Mouse (Mus musculus): ENCODE results near the gene Itgb5. TPM values are rescaled to one million over a fixed set of nuclear protein-coding genes. Genes with fewer than 3 reads are reported as not detected.

Itgb5 gene
- polyA plus RNA-seq, 1 experiment: 59.7 TPM

GRCm38 (mm10) chr16:33829842-33830511 is 512 bp downstream of the Itgb5 start:
- no peak for TF ChIP-seq EP300 (IDR thresholded peaks at IDR 0.05; ENCODE audit: insufficient read depth, low read depth, low read length)
- no peak for TF ChIP-seq CTCF (IDR thresholded peaks at IDR 0.05; ENCODE audit: low read depth, low read length)
- TF ChIP-seq POLR2A (IDR thresholded peaks at IDR 0.05; ENCODE audit: insufficient read depth, low read length): no peak
- Histone ChIP-seq H3K9ac (ENCODE audit: low read depth, poor library complexity, severe bottlenecking) (peak overlapping the region; percentile 94), H3K27ac (ENCODE audit: insufficient read depth, low read length) (no peak overlapping the region), H3K27me3 (ENCODE audit: control insufficient read depth, insufficient read depth, low read length, poor library complexity, severe bottlenecking) (no peaks in the 10 kb centered on the region), H3K4me3 (ENCODE audit: low read depth, low read length) (peak overlapping the region; percentile 92), H3K4me1 (ENCODE audit: control insufficient read depth, insufficient read depth, low read length) (peaks cover 3% of the 10 kb centered on the region), H3K9me3 (replicated peaks; ENCODE audit: control insufficient read depth, insufficient read depth, low read length, poor library complexity, severe bottlenecking) (no peaks in the 10 kb centered on the region), H3K36me3 (ENCODE audit: control insufficient read depth, insufficient read depth, low read length, poor library complexity, severe bottlenecking) (no peaks in the 10 kb centered on the region)

GRCm38 (mm10) chr16:33830512-33831105 is 1.1 kb downstream of the Itgb5 start:
- no peaks in the 10 kb centered on the region for H3K27me3 ChIP-seq (ENCODE audit: control insufficient read depth, insufficient read depth, low read length, poor library complexity, severe bottlenecking)
- H3K9me3 ChIP-seq (replicated peaks; ENCODE audit: control insufficient read depth, insufficient read depth, low read length, poor library complexity, severe bottlenecking): no peaks in the 10 kb centered on the region
- TF ChIP-seq POLR2A (IDR thresholded peaks at IDR 0.05; ENCODE audit: insufficient read depth, low read length) (no peak), CTCF (IDR thresholded peaks at IDR 0.05; ENCODE audit: low read depth, low read length) (no peak), EP300 (IDR thresholded peaks at IDR 0.05; ENCODE audit: insufficient read depth, low read depth, low read length) (no peak)
- peak overlapping the region; percentile 92 for H3K4me3 ChIP-seq (ENCODE audit: low read depth, low read length)
- H3K9ac ChIP-seq (ENCODE audit: low read depth, poor library complexity, severe bottlenecking): peak overlapping the region; percentile 94
- peaks cover 3% of the 10 kb centered on the region for H3K4me1 ChIP-seq (ENCODE audit: control insufficient read depth, insufficient read depth, low read length)
- H3K27ac ChIP-seq (ENCODE audit: insufficient read depth, low read length): no peak overlapping the region
- H3K36me3 ChIP-seq (ENCODE audit: control insufficient read depth, insufficient read depth, low read length, poor library complexity, severe bottlenecking): no peaks in the 10 kb centered on the region

GRCm38 (mm10) chr16:33832057-33832456 is 2.6 kb downstream of the Itgb5 start:
- Histone ChIP-seq H3K9me3 (replicated peaks; ENCODE audit: control insufficient read depth, insufficient read depth, low read length, poor library complexity, severe bottlenecking) (no peaks in the 10 kb centered on the region), H3K4me3 (ENCODE audit: low read depth, low read length) (no peak overlapping the region), H3K9ac (ENCODE audit: low read depth, poor library complexity, severe bottlenecking) (no peak overlapping the region), H3K36me3 (ENCODE audit: control insufficient read depth, insufficient read depth, low read length, poor library complexity, severe bottlenecking) (no peaks in the 10 kb centered on the region), H3K27ac (ENCODE audit: insufficient read depth, low read length) (peak overlapping the region; percentile 90), H3K27me3 (ENCODE audit: control insufficient read depth, insufficient read depth, low read length, poor library complexity, severe bottlenecking) (no peaks in the 10 kb centered on the region), H3K4me1 (ENCODE audit: control insufficient read depth, insufficient read depth, low read length) (peaks cover 3% of the 10 kb centered on the region)
- no peak for TF ChIP-seq POLR2A (IDR thresholded peaks at IDR 0.05; ENCODE audit: insufficient read depth, low read length)
- TF ChIP-seq EP300 (IDR thresholded peaks at IDR 0.05; ENCODE audit: insufficient read depth, low read depth, low read length): no peak
- no peak for TF ChIP-seq CTCF (IDR thresholded peaks at IDR 0.05; ENCODE audit: low read depth, low read length)

GRCm38 (mm10) chr16:33832728-33833428 is 3.4 kb downstream of the Itgb5 start:
- TF ChIP-seq POLR2A (IDR thresholded peaks at IDR 0.05; ENCODE audit: insufficient read depth, low read length): no peak
- TF ChIP-seq EP300 (IDR thresholded peaks at IDR 0.05; ENCODE audit: insufficient read depth, low read depth, low read length): no peak
- TF ChIP-seq CTCF (IDR thresholded peaks at IDR 0.05; ENCODE audit: low read depth, low read length): no peak
- Histone ChIP-seq H3K4me1 (ENCODE audit: control insufficient read depth, insufficient read depth, low read length) (peaks cover 6% of the 10 kb centered on the region), H3K4me3 (ENCODE audit: low read depth, low read length) (peak overlapping the region; percentile 34; the same call in 1 of the 2 replicates), H3K9ac (ENCODE audit: low read depth, poor library complexity, severe bottlenecking) (peak overlapping the region; percentile 21), H3K9me3 (replicated peaks; ENCODE audit: control insufficient read depth, insufficient read depth, low read length, poor library complexity, severe bottlenecking) (no peaks in the 10 kb centered on the region), H3K27ac (ENCODE audit: insufficient read depth, low read length) (peak overlapping the region; percentile 90), H3K36me3 (ENCODE audit: control insufficient read depth, insufficient read depth, low read length, poor library complexity, severe bottlenecking) (no peaks in the 10 kb centered on the region), H3K27me3 (ENCODE audit: control insufficient read depth, insufficient read depth, low read length, poor library complexity, severe bottlenecking) (no peaks in the 10 kb centered on the region)

GRCm38 (mm10) chr16:33833429-33833753 is 3.9 kb downstream of the Itgb5 start:
- H3K4me3 ChIP-seq (ENCODE audit: low read depth, low read length): no peak overlapping the region
- H3K27me3 ChIP-seq (ENCODE audit: control insufficient read depth, insufficient read depth, low read length, poor library complexity, severe bottlenecking): no peaks in the 10 kb centered on the region
- TF ChIP-seq EP300 (IDR thresholded peaks at IDR 0.05; ENCODE audit: insufficient read depth, low read depth, low read length): no peak
- TF ChIP-seq CTCF (IDR thresholded peaks at IDR 0.05; ENCODE audit: low read depth, low read length): no peak
- no peak for TF ChIP-seq POLR2A (IDR thresholded peaks at IDR 0.05; ENCODE audit: insufficient read depth, low read length)
- no peaks in the 10 kb centered on the region for H3K9me3 ChIP-seq (replicated peaks; ENCODE audit: control insufficient read depth, insufficient read depth, low read length, poor library complexity, severe bottlenecking)
- H3K27ac ChIP-seq (ENCODE audit: insufficient read depth, low read length): peak overlapping the region; percentile 66
- H3K36me3 ChIP-seq (ENCODE audit: control insufficient read depth, insufficient read depth, low read length, poor library complexity, severe bottlenecking): no peaks in the 10 kb centered on the region
- H3K9ac ChIP-seq (ENCODE audit: low read depth, poor library complexity, severe bottlenecking): peak overlapping the region; percentile 21
- H3K4me1 ChIP-seq (ENCODE audit: control insufficient read depth, insufficient read depth, low read length): peaks cover 6% of the 10 kb centered on the region
